Mouse (Mus musculus) induced T-regulatory cell, adult 2 months (primary cell): ENCODE data around the gene Prr15l.

Experiments
- DNase-seq: peaks from one replicate; pipeline ENCODE4 v3.0.0-alpha.2; 2012; ENCODE audit warnings: low read depth

The Prr15l gene

DNA sequence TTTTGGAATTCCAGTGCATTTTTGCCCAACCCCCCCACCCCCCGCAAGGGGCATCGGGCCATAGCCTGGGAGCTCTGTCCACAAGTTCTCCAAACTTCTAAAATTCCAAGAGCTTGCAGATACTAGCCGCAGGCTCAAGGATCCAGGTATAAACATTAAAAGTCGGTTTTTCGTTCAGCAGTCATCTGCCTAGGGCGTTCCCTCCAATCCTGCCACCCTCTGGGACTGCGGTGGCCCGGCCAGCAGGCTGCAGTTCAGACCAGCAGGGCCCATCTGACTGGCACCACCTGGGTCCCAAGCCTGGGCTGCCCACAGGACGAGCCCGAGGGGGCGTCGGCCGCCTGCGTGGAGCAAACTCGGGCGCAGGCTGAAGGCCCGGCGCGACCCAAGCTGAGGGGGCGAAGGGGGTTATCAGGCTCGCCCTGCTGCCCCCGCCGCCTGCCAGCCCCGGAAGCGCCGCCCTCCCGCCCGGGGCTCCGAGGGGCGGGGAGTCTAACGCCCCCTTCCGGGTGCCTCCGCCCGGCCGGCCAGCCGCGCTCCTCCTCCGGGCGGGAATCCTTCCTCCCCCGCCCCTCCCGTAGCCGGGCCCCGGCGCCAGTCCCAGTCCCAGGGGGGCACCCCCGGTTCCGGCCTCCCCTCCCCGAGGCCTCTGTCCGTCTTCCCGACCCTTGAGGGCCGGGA, 49.1 kb downstream of the Prr15l start:
- peak; percentile 93 for DNase-seq

DNA sequence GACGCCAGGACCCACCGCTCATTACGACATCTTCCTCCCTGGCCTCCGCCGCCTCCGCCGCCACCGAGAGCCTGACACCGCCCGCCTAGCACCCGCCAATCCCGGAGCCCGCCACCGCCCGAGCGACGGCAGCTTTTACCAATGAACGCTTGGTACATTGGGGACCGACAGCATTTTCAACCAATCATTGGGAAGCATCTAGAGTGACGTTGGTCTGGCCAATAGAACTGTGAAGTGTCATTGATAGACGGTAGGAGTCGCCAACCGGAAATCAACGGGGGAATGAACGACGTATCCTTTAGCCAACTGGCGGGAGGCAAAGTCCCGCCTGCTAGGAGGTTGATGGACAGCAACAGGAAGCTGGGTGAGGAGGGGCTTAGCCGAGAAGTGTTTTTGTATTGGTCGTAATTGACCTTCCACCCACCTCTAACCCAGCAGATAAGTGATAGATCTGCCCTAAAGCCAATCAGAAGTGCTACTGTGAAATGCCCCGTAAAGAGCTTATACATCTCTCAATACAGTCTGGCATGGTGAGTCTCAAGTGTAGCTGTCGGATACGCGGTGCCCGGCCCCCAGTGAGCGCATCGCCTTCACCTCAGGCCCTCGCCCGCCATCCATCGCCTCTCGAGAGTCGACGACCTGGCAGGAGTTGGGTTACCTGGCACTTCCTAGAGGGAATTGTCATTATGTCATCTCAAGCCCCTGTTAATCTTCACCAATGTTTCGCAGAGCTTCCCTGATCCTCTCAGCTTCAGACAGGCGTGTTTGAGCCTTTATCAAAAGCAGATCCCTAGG, 49.9 kb downstream of the Prr15l start:
- peak; percentile 100 for DNase-seq

DNA sequence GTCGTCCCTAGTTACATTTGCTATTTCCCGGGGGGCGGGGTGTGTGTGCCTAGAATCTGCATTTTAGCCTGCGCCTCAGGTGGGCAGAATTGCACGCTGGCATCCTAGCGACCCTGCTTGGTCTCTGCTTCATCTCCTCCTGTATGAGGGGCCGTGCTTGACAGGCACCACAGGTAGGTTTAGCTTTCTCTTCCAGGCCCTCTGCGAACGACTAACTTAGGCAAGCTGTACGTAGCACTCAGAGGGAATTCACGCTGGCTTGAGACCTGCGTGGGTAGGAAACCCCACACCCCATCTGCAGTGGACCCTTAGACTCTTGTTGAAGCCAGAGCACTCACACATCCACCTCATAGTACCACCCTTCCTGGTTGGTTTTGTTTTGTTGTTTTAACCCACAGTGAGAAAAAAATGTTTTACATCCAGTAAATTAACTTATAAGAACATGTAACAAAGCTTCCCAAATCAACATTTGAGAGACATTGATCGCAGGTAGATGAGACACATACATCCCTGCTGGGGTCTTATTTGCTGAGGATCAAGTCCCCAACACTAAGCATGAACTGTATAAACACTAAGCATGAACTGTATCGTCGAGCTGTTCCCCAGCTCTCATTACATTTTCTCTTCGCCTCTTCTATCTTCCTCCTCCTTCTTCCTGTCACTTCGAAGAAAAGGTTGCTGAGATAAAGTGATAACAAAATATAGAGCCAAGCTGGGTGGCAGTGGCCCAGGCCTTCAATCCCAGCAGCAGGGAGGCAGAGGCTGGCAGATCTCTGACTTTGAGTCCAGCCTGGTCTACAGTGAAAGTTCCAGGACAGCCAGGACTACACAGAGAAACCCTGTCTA, 50.7 kb downstream of the Prr15l start:
- peak; percentile 63 for DNase-seq

DNA sequence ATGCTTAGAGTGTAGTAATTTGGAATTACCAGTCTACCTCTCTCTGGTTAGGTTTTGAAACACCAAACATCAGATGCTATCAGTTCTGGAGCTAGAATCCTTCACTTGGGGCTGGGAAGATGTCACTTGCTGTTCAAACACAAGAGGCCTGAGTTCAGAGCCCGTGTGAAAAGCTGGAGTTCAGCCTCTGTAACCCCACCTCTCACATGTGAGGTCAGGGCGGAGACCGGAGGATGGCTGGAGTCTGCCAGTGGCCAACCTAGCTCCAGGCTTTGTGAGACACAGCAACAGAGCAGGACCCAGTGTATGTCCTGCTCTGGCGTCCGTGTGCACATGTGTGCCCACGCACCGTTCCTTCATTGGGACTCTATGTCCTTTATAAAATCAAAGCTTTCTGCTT, 51.4 kb downstream of the Prr15l start:
- no peak for DNase-seq

DNA sequence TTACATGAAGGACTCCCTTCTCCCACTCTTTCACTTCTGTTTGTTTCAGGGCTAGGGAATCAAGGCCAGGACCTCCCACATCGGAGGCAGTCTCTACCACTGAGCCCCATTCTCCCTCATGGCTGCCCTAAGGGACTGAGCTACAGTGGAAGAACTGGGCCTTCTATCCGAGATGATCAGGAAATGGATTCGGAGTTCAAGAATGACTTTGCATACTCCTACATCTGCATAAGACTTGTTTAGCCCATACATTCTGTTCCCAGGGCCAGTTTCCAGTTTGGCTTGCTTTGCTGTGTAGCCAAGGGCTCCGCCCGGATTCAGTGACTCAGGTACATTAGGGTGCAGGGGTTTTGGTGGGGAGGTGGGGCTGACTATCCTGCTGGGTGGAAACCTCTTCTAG, 52.1 kb downstream of the Prr15l start:
- no peak for DNase-seq

DNA sequence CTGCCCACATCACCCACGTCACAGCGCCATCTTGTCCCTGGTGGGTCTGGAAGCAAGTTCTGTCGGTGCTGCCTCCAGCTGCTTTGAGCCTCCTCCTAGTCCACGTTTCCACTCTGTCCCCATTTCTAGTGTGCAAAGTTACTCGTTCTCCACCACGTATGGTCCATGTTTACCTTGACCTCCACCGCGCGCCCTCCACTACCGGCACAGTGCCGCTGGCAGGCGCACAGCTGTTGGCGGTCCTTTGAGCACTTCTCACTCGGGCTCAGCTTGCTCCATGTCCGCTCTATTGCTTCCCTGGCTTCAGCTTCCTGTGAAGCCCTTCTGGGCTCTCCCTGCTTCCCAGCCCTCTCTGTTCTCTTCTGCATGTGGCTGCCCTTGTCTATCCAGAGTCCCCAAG, 53.6 kb downstream of the Prr15l start:
- DNase-seq = no peak

DNA sequence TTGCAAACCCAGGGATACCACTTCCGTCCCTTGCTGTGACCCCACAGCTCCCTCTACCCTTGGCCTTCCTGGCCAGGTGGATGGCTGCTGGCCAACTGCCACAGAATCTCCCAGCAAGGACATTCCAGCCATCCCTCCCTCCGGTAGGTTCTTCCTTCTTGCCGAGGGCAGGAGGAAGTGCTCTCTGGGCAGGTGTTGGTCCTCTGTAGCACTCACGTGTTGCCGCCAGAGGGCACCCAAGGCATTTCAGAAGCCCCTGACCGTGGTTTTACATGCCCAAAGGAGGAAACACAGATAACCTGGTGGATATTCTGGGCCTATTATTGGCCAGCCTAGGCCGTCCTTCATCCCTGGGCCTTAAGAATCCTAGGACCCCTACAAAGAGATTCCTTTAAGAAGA, 54.5 kb downstream of the Prr15l start:
- peak; percentile 93 for DNase-seq

DNA sequence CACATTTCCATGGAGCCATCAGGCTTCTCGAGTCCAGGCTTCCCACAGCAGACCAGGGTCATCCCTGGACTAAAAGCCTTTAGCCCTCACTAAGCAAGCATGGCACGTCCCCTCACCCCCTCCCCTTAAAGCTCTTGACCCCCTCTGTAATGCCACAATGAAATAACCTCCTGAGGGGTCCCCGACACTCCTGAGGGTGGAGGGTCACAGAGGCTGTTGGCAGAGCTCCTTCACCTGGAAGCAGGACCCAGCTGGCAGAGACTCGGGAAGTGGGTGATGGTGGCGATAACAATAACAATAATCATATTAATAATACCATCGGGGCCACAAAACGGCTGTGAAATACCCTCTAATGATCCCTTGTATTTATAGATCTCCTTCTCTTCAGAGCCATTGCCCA, 55.0 kb downstream of the Prr15l start, which contains the start of gene Sp2:
Gene Sp2, minus strand, starts transcription at position 101 of the 400 bp plus-strand sequence.
- no peak for DNase-seq

DNA sequence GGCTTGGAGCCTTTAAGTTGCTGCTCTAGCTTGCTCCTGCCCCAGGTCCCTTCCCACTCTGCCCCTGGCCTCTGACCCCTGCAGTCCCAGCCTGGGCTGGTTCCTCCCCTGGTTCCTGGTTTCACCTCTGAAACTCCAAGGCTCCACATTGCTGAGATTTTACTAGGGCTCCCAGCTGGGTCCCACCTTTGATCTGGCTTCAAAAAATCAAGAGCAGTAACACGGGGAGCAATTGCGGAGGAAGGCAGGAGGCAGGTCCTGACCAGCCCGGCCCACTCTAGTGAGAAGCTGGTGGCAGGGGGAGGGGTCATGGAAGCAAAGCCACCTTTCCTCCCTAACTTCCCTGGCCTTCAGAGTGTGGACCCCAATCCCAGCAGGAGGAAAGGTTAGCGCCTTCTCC, 57.0 kb downstream of the Prr15l start:
- DNase-seq = no peak

DNA sequence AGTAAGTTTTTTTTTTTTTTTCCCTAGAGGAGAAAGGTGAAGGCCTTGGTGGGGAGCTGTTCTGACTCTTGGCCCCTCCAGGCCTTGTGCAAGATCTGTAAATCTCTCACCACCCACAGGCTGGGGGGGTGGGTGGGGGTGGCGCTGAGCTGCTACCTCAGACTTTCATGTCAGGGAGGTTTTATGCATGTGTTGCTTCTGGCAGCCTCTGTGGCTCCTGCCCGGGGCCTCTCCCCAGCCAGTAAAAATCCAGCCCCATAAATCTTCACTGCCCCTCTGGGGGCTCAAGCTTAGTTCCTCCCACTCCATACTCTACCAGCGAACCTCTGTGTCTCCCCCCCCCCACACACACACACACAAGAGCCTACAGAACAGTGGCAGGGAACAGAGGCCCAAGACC, 58.6 kb downstream of the Prr15l start:
- peak; percentile 49 for DNase-seq
